Mouse (Mus musculus) MEL (cell line): ENCODE results near the gene Cyp17a1. TPM values are rescaled to one million over a fixed set of nuclear protein-coding genes. Genes with fewer than 3 reads are reported as not detected.

Source experiments
- DNase-seq: peaks from one replicate; pipeline ENCODE4 v3.0.0; 2011; ENCODE audit warnings: low read depth, low spot score
- H3K27ac ChIP-seq: 2 replicates; pipeline ENCODE4 v1.5.1; 2012; ENCODE audit warnings: low read depth, mild to moderate bottlenecking, control low read depth, low read length, moderate library complexity; ENCODE audit not compliant: control insufficient read depth
- H3K27me3 ChIP-seq, 2 experiments: fragments of 150-350 bp in 1 of 2; sonication (generic) in 1 of 2; 2 replicates each; pipeline ENCODE4 v1.6.1; 2012; ENCODE audit warnings: low read length in 2 of 2, mild to moderate bottlenecking in 2 of 2, improper control_type of control experiment in 1 of 2, moderate library complexity in 1 of 2; ENCODE audit not compliant: insufficient read depth in 2 of 2, control insufficient read depth in 1 of 2
- H3K36me3 ChIP-seq, 2 experiments: 2 replicates each; pipeline ENCODE4 v1.6.1; 2012 to 2014; ENCODE audit warnings: low read length in 2 of 2, improper control_type of control experiment in 1 of 2, inconsistent platforms in 1 of 2, mild to moderate bottlenecking in 1 of 2; ENCODE audit not compliant: insufficient read depth in 2 of 2, control insufficient read depth in 1 of 2
- H3K4me1 ChIP-seq, 2 experiments: fragments of 150-350 bp in 1 of 2; sonication (generic) in 1 of 2; 2 replicates each; pipeline ENCODE4 v1.6.1; 2012; ENCODE audit warnings: low read length in 2 of 2, improper control_type of control experiment in 1 of 2, mild to moderate bottlenecking in 1 of 2; ENCODE audit not compliant: insufficient read depth in 2 of 2, control insufficient read depth in 1 of 2
- H3K4me3 ChIP-seq, 2 experiments: fragments of 150-350 bp in 1 of 2; sonication (generic) in 1 of 2; 2 replicates each; pipeline ENCODE4 v1.5.1; 2012; ENCODE audit warnings: low read depth in 2 of 2, low read length in 2 of 2, mild to moderate bottlenecking in 2 of 2, moderate library complexity in 2 of 2, control low read depth in 1 of 2, improper control_type of control experiment in 1 of 2; ENCODE audit not compliant: control insufficient read depth in 1 of 2, insufficient read depth in 1 of 2
- H3K79me2 ChIP-seq: 2 replicates; pipeline ENCODE4 v1.6.1; 2012; ENCODE audit warnings: mild to moderate bottlenecking, low read length, moderate library complexity; ENCODE audit not compliant: control insufficient read depth, poor library complexity, insufficient read depth
- H3K9ac ChIP-seq: 2 replicates; pipeline ENCODE4 v1.6.1; 2012; ENCODE audit warnings: low read depth, mild to moderate bottlenecking, control low read depth, low read length, moderate library complexity; ENCODE audit not compliant: control insufficient read depth, poor library complexity, severe bottlenecking
- H3K9me3 ChIP-seq: fragments of 150-350 bp; sonication (generic); replicated peaks from 2 replicates; pipeline ENCODE4 v1.6.1; 2012; ENCODE audit warnings: mild to moderate bottlenecking, low read length, improper control_type of control experiment, moderate library complexity; ENCODE audit not compliant: insufficient read depth
- BHLHE40 ChIP-seq: IDR thresholded peaks from 2 replicates; pipeline ENCODE4 v1.6.1; 2012; ENCODE audit warnings: low read depth, mild to moderate bottlenecking, inconsistent platforms, low read length, improper control_type of control experiment, borderline replicate concordance
- CTCF ChIP-seq, 3 experiments: IDR thresholded peaks in 2 of 3; conservative IDR thresholded peaks in 1 of 3; 2 replicates each; pipeline ENCODE4 v1.5.1; 2011 to 2012; ENCODE audit warnings: low read length in 3 of 3, low read depth in 2 of 3, mild to moderate bottlenecking in 2 of 3, improper control_type of control experiment in 1 of 3, inconsistent platforms in 1 of 3, mixed read lengths in 1 of 3, moderate library complexity in 1 of 3; ENCODE audit not compliant: control insufficient read depth in 1 of 3, insufficient read depth in 1 of 3, poor library complexity in 1 of 3, severe bottlenecking in 1 of 3
- E2F4 ChIP-seq: IDR thresholded peaks from 2 replicates; pipeline ENCODE4 v1.6.1; 2011; ENCODE audit warnings: low read depth, low read length, improper control_type of control experiment, borderline replicate concordance
- EP300 ChIP-seq, 2 experiments: IDR thresholded peaks; 2 replicates each; pipeline ENCODE4 v1.6.1; 2011; ENCODE audit warnings: improper control_type of control experiment in 2 of 2, low read length in 2 of 2, low read depth in 1 of 2, mild to moderate bottlenecking in 1 of 2
- GABPA ChIP-seq: IDR thresholded peaks from 2 replicates; pipeline ENCODE4 v1.6.1; 2012; ENCODE audit warnings: low read depth, mild to moderate bottlenecking, inconsistent platforms, low read length, improper control_type of control experiment, moderate library complexity
- HCFC1 ChIP-seq: IDR thresholded peaks from 2 replicates; pipeline ENCODE4 v1.6.1; 2012; ENCODE audit warnings: low read depth, mild to moderate bottlenecking, inconsistent platforms, low read length, improper control_type of control experiment, moderate library complexity
- KAT2A ChIP-seq: conservative IDR thresholded peaks from 2 replicates; pipeline ENCODE4 v1.6.1; 2012; ENCODE audit warnings: low read depth, low read length, improper control_type of control experiment, inconsistent platforms
- MAX ChIP-seq: IDR thresholded peaks from 2 replicates; pipeline ENCODE4 v1.6.1; 2011; ENCODE audit warnings: low read length, improper control_type of control experiment
- MEF2A ChIP-seq: IDR thresholded peaks from 2 replicates; pipeline ENCODE4 v1.6.1; 2014; ENCODE audit warnings: low read depth, mild to moderate bottlenecking, inconsistent platforms, low read length, improper control_type of control experiment; ENCODE audit not compliant: poor library complexity, insufficient replicate concordance, severe bottlenecking; ENCODE audit errors: extremely low read depth
- MXI1 ChIP-seq: IDR thresholded peaks from 2 replicates; pipeline ENCODE4 v1.6.1; 2011; ENCODE audit warnings: mild to moderate bottlenecking, low read depth, low read length, improper control_type of control experiment
- MYB ChIP-seq: IDR thresholded peaks from 2 replicates; pipeline ENCODE4 v1.6.1; 2011; ENCODE audit warnings: mild to moderate bottlenecking, low read depth, low read length, improper control_type of control experiment
- MYC ChIP-seq: IDR thresholded peaks from 2 replicates; pipeline ENCODE4 v1.6.1; 2011; ENCODE audit warnings: low read depth, mild to moderate bottlenecking, low read length, improper control_type of control experiment, moderate library complexity
- POLR2A ChIP-seq, 2 experiments: IDR thresholded peaks; 2 replicates each; pipeline ENCODE4 v1.6.1; 2011 to 2012; ENCODE audit warnings: low read length in 2 of 2, mild to moderate bottlenecking in 2 of 2, control low read depth in 1 of 2, improper control_type of control experiment in 1 of 2, low read depth in 1 of 2, moderate library complexity in 1 of 2; ENCODE audit not compliant: control insufficient read depth in 1 of 2, insufficient read depth in 1 of 2, poor library complexity in 1 of 2
- POLR2AphosphoS5 ChIP-seq: IDR thresholded peaks from 2 replicates; pipeline ENCODE4 v1.6.1; 2012; ENCODE audit warnings: low read depth, borderline replicate concordance, mild to moderate bottlenecking, inconsistent platforms, low read length, moderate library complexity, mixed read lengths
- RCOR1 ChIP-seq: IDR thresholded peaks from 2 replicates; pipeline ENCODE4 v1.6.1; 2012; ENCODE audit warnings: low read depth, mild to moderate bottlenecking, inconsistent platforms, low read length, improper control_type of control experiment
- SMC3 ChIP-seq: IDR thresholded peaks from 2 replicates; pipeline ENCODE4 v1.6.1; 2011; ENCODE audit warnings: low read depth, low read length, improper control_type of control experiment
- TCF12 ChIP-seq: IDR thresholded peaks from 2 replicates; pipeline ENCODE4 v1.6.1; 2014; ENCODE audit warnings: low read depth, mild to moderate bottlenecking, inconsistent platforms, low read length, improper control_type of control experiment, moderate library complexity
- USF2 ChIP-seq, 2 experiments: IDR thresholded peaks; 2 replicates each; pipeline ENCODE4 v1.6.1; 2011 to 2012; ENCODE audit warnings: improper control_type of control experiment in 2 of 2, low read length in 2 of 2, borderline replicate concordance in 1 of 2, inconsistent platforms in 1 of 2, low read depth in 1 of 2, mild to moderate bottlenecking in 1 of 2; ENCODE audit not compliant: insufficient read depth in 1 of 2
- ZKSCAN1 ChIP-seq: IDR thresholded peaks from 2 replicates; pipeline ENCODE4 v1.6.1; 2012; ENCODE audit warnings: low read depth, mild to moderate bottlenecking, inconsistent platforms, low read length, improper control_type of control experiment, moderate library complexity
- ZMIZ1 ChIP-seq: IDR thresholded peaks from 2 replicates; pipeline ENCODE4 v1.6.1; 2012; ENCODE audit warnings: low read depth, mild to moderate bottlenecking, inconsistent platforms, low read length, improper control_type of control experiment, moderate library complexity
- polyA plus RNA-seq, 2 experiments: library from polyadenylated mRNA; stranded (reverse) in 1 of 2; unstranded in 1 of 2; fragments of >175 nt in 1 of 2; fragments of >200 nt in 1 of 2; gene quantifications; 2 replicates each; pipeline versions ENCODE4 v1.2.1 to v1.2.4; 2012; ENCODE audit warnings: low replicate concordance in 2 of 2, low read depth in 1 of 2; ENCODE audit not compliant: insufficient read length in 2 of 2, insufficient read depth in 1 of 2, missing spikeins in 1 of 2
- total RNA-seq: library from RNA; depleted of rRNA; stranded (reverse); fragments of 300-350 nt; gene quantifications from 2 replicates; pipeline ENCODE4 v1.2.3, GENCODE M21; 2012

The Cyp17a1 gene
- total and polyA plus RNA-seq, 3 experiments = not detected

DNA sequence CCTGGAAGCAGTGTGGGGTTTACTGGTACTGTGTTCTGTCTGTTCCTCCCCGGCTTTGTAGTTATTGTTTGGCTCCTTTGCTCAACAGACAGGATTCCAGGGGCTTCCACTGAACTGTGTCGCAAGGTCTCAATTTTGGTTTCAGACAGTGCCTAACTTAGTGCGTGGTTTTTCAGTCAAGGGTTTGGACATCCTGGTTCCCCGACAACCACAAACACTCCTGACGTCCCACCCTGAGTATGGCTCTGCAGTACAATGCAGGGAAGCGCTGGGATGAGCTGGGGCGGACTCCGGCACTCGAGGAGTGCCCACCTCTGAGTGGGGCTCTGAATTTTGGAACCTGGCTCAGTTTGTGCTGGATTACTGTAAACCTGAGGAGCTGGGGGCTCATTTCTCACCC, 43.2 kb downstream of the Cyp17a1 start:
- TF ChIP-seq EP300 (IDR thresholded peaks at IDR 0.05; ENCODE audit: low read depth in 1 of 2, low read length in 2 of 2) = no peak
- TF ChIP-seq GABPA = no peak
- TF ChIP-seq POLR2AphosphoS5 = no peak
- no peak for TF ChIP-seq USF2 (IDR thresholded peaks at IDR 0.05; ENCODE audit: borderline replicate concordance in 1 of 2, insufficient read depth in 1 of 2, low read depth in 1 of 2, low read length in 2 of 2)
- no peak for TF ChIP-seq E2F4
- no peak for TF ChIP-seq POLR2A (IDR thresholded peaks at IDR 0.05; ENCODE audit: control insufficient read depth in 1 of 2, insufficient read depth in 1 of 2, low read depth in 1 of 2, low read length in 2 of 2, poor library complexity in 1 of 2)
- TF ChIP-seq BHLHE40 = no peak
- no peak for TF ChIP-seq ZKSCAN1
- TF ChIP-seq MEF2A = no peak
- TF ChIP-seq HCFC1 = no peak
- no peak for TF ChIP-seq MXI1
- no peak for TF ChIP-seq CTCF (IDR thresholded peaks at IDR 0.05 in 2 of 3, conservative IDR thresholded peaks at IDR 0.05 in 1 of 3; ENCODE audit: control insufficient read depth in 1 of 3, insufficient read depth in 1 of 3, low read depth in 2 of 3, low read length in 3 of 3, poor library complexity in 1 of 3, severe bottlenecking in 1 of 3)
- TF ChIP-seq RCOR1 = no peak
- no peak for TF ChIP-seq MYC
- no peak for TF ChIP-seq SMC3
- no peak for TF ChIP-seq ZMIZ1
- TF ChIP-seq KAT2A = no peak
- TF ChIP-seq MAX = no peak
- TF ChIP-seq TCF12 = no peak
- no peak overlapping the region for H3K4me3 ChIP-seq
- H3K79me2 ChIP-seq = no peaks in the 10 kb centered on the region
- no peaks in the 10 kb centered on the region for H3K27me3 ChIP-seq
- no peak for DNase-seq
- H3K9ac ChIP-seq = no peak overlapping the region
- no peaks in the 10 kb centered on the region for H3K4me1 ChIP-seq
- H3K36me3 ChIP-seq = peaks cover 0 to 1% of the 10 kb centered on the region in 2 experiments; a peak in 2 of 4 replicates
- H3K27ac ChIP-seq = no peak overlapping the region
- H3K9me3 ChIP-seq = no peaks in the 10 kb centered on the region

- Histone ChIP-seq H3K79me2 (no peaks in the 10 kb centered on the region), H3K9ac (no peak overlapping the region), H3K9me3 (no peaks in the 10 kb centered on the region), H3K4me1 (no peaks in the 10 kb centered on the region), H3K27me3 (no peaks in the 10 kb centered on the region), H3K27ac (no peak overlapping the region), H3K4me3 (no peak overlapping the region), H3K36me3 (peaks cover 0 to 1% of the 10 kb centered on the region in 2 experiments; a peak in 2 of 4 replicates)
- no peak for DNase-seq
- TF ChIP-seq MYB (no peak), MAX (no peak), HCFC1 (no peak), TCF12 (no peak), POLR2A (IDR thresholded peaks at IDR 0.05; ENCODE audit: control insufficient read depth in 1 of 2, insufficient read depth in 1 of 2, low read depth in 1 of 2, low read length in 2 of 2, poor library complexity in 1 of 2) (no peak), EP300 (IDR thresholded peaks at IDR 0.05; ENCODE audit: low read depth in 1 of 2, low read length in 2 of 2) (no peak), ZKSCAN1 (no peak), BHLHE40 (no peak)
- TF ChIP-seq, all 39 proteins: peak for 0
These were observed 44.6 kb downstream of the Cyp17a1 start for GRCm38 (mm10) chr19:46628403-46628802.
